Mouse (Mus musculus) heart, postnatal 0 days (tissue): Measurements from ENCODE around the gene 1700012A03Rik.

Experiments used
- CTCF ChIP-seq: IDR thresholded peaks from 2 replicates; pipeline ENCODE4 v1.5.1; 2016; ENCODE audit warnings: antibody characterized with exemption, control low read depth, low read depth
- EP300 ChIP-seq: IDR thresholded peaks from 2 replicates; pipeline ENCODE4 v1.6.1; 2016; ENCODE audit warnings: antibody characterized with exemption, low read depth

DNA sequence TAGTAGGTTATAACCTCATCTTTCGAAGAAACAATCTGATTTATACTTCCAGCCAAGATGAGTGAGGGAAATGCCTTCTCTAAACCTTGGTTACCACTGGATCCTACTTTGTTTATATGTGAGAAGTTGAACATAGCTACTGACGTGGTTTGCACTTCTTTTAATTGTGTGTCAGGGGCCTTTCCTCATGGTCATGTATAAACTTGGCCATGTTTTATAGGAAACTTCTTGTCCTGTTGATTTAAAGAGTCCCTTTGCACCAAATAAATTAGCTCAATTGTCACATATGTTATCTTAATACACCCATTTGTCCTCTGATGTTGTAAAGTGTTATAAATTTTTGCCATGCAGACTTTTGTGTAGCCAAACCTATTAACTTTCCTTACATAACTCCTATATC lies 44.1 kb upstream of the 1700012A03Rik start:
- TF ChIP-seq CTCF (no peak), EP300 (no peak)
